Mouse (Mus musculus) inflammation-experienced regulatory T-cells, adult 16 weeks (primary cell): Measurements from ENCODE around the gene Dusp8. TPM values are rescaled to one million over a fixed set of nuclear protein-coding genes. Genes with fewer than 3 reads are reported as not detected.

Source experiments
- polyA plus RNA-seq: library from polyadenylated mRNA; unstranded; fragments of 100-300 nt; shearing (Covaris generic); gene quantifications from one replicate; pipeline ENCODE4 v1.2.1, GENCODE M21; 2017

The Dusp8 gene
- polyA plus RNA-seq, result not detected

DNA sequence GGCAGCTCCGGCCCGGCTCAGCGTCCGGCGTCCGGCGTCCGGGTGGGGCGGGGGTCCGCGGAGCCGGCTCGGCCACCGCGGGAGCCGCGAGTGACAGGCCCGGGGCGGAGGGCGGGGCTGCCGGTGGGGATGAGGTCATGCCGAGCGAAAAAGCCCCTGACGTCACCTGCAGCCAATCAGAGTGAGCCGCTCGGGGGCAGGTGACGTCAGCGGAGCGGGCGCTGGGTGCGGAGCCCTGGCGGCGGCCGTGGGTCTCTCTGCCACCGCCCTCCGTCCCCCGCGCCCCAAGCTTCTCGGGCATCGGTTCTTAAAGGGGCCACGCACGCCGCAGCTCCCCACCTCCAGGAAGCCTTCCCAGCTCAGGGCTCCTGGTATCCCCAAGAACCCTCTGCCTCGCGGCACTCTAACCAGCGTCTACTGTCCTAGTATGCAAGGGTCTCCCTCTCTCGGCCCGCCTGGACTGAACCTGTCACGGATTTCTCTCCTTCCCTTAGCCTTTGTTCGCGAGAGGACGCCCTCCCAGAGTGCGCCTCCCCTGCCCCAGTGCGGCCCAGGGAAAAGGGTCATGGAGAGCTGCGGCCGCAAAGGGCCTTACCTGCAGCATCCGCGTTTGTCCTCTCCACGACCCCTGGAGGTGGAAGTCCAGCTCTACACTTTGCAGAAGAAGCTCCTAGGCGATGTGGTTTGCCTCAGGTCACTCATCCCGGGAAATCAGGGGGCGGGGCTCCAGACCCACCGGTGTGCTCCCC lies at the start of gene Dusp8:
TSS of gene Dusp8 (minus strand) at position 661 of the 749 bp plus-strand sequence.

DNA sequence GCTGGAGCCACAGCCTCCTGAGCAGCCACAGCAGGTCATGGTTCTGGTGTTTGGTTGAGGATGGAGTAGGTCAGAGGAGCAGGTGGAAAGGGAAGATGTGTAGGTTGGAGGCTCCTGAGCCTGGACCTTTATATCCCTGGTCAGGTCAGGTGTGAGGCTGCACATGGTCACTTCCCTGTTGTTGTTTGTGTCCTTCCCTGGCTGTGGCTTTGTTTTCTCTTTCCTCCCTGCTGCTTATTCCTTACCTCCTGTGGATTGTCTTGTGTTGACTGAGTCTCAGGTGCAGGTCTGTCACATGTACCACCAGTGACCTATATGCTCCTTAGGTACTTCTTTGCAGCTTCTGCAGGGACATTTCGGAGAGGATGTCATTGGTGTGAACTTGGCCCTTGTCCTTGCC lies 48.9 kb upstream of the Dusp8 start, which contains the start of gene Gm45337:
TSS of gene Gm45337 (minus strand) at position 101 of the 400 bp plus-strand sequence.

DNA sequence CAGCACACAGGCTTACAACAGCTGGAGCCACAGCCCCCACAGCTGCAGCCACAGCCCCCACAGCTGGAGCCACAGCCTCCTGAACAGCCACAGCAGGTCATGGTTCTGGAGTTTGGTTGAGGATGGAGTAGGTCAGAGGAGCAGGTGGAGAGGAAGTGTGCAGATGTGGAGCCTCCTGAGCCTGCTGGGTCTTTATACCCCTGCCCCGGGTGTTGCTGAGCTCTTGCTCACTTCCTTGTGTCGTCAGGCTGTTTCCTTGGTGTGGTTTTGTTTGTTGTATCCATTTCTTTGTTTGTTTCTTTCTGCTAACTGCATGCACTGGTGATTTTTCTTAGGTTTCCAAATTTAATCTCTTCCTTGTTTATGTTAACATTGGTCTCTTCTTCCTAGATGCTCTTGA lies 40.3 kb upstream of the Dusp8 start, which contains the start of gene Gm39115:
TSS of gene Gm39115 (minus strand) at position 101 of the 400 bp plus-strand sequence.

DNA sequence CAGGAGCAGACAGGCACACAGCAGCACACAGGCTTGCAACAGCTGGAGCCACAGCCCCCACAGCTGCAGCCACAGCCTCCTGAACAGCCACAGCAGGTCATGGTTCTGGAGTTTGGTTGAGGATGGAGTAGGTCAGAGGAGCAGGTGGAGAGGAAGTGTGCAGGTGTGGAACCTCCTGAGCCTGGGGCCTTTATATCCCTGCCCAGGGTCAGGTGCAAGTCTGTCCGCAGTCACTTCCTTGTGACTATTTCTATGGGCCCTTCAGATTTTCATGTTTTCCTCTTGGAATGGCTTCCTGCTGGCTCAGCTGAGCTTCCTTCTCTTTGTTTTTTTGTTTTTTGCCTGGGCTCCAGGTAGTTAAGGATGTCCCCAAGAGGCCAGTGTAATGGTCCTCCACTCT lies 25.0 kb upstream of the Dusp8 start, which contains the start of gene Gm45618:
TSS of gene Gm45618 (minus strand) at position 101 of the 400 bp plus-strand sequence.

GRCm38 (mm10) chr7:142060931-142061565 lies 34.6 kb downstream of the Dusp8 start, which contains the start of gene Mob2:
Gene Mob2 (minus strand): TSS chr7:142061065.

Other genes starting within 250 kb of the Dusp8 start
- 56.7 TPM for gene Tollip, start 177.3 kb downstream of the Dusp8 start, polyA plus RNA-seq
- 0.68 TPM for gene Brsk2, start 146.1 kb downstream of the Dusp8 start, polyA plus RNA-seq
- 98.5 TPM for gene Mob2, start 34.8 kb downstream of the Dusp8 start, polyA plus RNA-seq
- not detected for gene Gm45618, start 24.9 kb upstream of the Dusp8 start, polyA plus RNA-seq
- gene Gm39115, start 40.2 kb upstream of the Dusp8 start, polyA plus RNA-seq, result not detected
- not detected for gene Gm45337, start 48.8 kb upstream of the Dusp8 start, polyA plus RNA-seq
- gene Gm29735, start 61.3 kb upstream of the Dusp8 start, polyA plus RNA-seq, result not detected
- gene Gm4553, start 69.9 kb upstream of the Dusp8 start, polyA plus RNA-seq, result not detected
- gene Krtap5-2, start 80.2 kb upstream of the Dusp8 start, polyA plus RNA-seq, result not detected
- gene Gm10153, start 94.5 kb upstream of the Dusp8 start, polyA plus RNA-seq, result not detected
- gene Krtap5-3, start 105.5 kb upstream of the Dusp8 start, polyA plus RNA-seq, result not detected
- gene Gm7579, start 116.0 kb upstream of the Dusp8 start, polyA plus RNA-seq, result not detected
- not detected for gene Krtap5-5, start 134.1 kb upstream of the Dusp8 start, polyA plus RNA-seq
- gene Gm40460, start 145.2 kb upstream of the Dusp8 start, polyA plus RNA-seq, result not detected
- gene Gm2431, start 162.5 kb upstream of the Dusp8 start, polyA plus RNA-seq, result not detected
- not detected for gene Gm4559, start 178.5 kb upstream of the Dusp8 start, polyA plus RNA-seq
- gene Krtap5-1, start 201.3 kb upstream of the Dusp8 start, polyA plus RNA-seq, result not detected
- not detected for gene Krtap5-4, start 207.7 kb upstream of the Dusp8 start, polyA plus RNA-seq